Mouse (Mus musculus): ENCODE measurements at regions not wholly inside any gene's neighbourhood (a gene's known extent, or its start where the extent isn't known, plus 50 kb on each side); places are given as distances from the start of the nearest gene placed in this dataset.

- H3K36me3 ChIP-seq: no peaks in the 10 kb centered on the region
- H3K4me2 ChIP-seq: no peak overlapping the region
- no peak overlapping the region for H3K4me3 ChIP-seq
- 50% methylated on average over 5 of the region's 5 CpGs for WGBS
- ATAC-seq (replicated peaks; ENCODE audit: insufficient number of reproducible peaks, insufficient read depth, low FRiP score, low read depth): no peak
- H3K4me1 ChIP-seq (replicated peaks): 0 out of 2 replicates have a peak, but pooled peaks cover 2% of the 10 kb centered on the region
- no peak overlapping the region for H3K9ac ChIP-seq
- no peaks in the 10 kb centered on the region for H3K9me3 ChIP-seq (replicated peaks)
- H3K27ac ChIP-seq: no peak overlapping the region
- H3K27me3 ChIP-seq: no peaks in the 10 kb centered on the region
Measured at GRCm38 (mm10) chr13:99729145-99729544, 171.7 kb downstream of the Cartpt start.

GRCm38 (mm10) chr13:99724245-99724644 lies 176.6 kb downstream of the Cartpt start:
- Histone ChIP-seq H3K36me3 (no peaks in the 10 kb centered on the region), H3K4me3 (no peak overlapping the region), H3K27me3 (no peaks in the 10 kb centered on the region), H3K9me3 (replicated peaks) (no peaks in the 10 kb centered on the region), H3K4me1 (replicated peaks) (peaks cover 6% of the 10 kb centered on the region; the same call in 1 of the 2 replicates), H3K27ac (no peak overlapping the region), H3K4me2 (peak overlapping the region; percentile 24; the same call in 1 of the 2 replicates), H3K9ac (no peak overlapping the region)
- 43% methylated on average over 7 of the region's 7 CpGs for WGBS
- no peak for ATAC-seq (replicated peaks; ENCODE audit: insufficient number of reproducible peaks, insufficient read depth, low FRiP score, low read depth)

GRCm38 (mm10) chr13:99723237-99723981 lies 177.5 kb downstream of the Cartpt start:
- WGBS: 75% methylated on average over 5 of the region's 5 CpGs
- H3K9ac ChIP-seq: no peak overlapping the region
- H3K27me3 ChIP-seq: no peaks in the 10 kb centered on the region
- H3K4me1 ChIP-seq (replicated peaks): peaks cover 6% of the 10 kb centered on the region; the same call in 1 of the 2 replicates
- H3K27ac ChIP-seq: no peak overlapping the region
- H3K9me3 ChIP-seq (replicated peaks): no peaks in the 10 kb centered on the region
- no peaks in the 10 kb centered on the region for H3K36me3 ChIP-seq
- ATAC-seq (replicated peaks; ENCODE audit: insufficient number of reproducible peaks, insufficient read depth, low FRiP score, low read depth): no peak
- H3K4me3 ChIP-seq: no peak overlapping the region
- H3K4me2 ChIP-seq: no peak overlapping the region

DNA sequence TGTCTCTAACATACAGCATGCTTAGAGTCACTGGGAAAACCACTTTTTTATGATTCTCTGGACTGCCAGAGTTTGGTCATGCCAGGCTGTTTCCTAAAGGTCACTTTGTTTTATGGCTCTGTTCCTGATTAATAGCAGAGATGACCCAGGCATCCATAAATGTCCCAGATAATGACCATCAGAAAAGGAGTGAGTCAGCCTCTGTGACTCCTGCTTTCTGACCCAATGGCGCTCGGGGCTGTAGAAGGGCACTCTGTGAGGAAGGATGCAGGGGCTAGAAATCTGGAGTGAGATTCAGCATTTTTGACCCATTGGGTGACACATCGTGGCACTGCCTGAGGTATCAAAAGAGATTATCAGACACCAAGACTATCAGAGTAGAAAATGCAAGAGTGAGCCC lies 180.3 kb downstream of the Cartpt start:
- peaks cover 6% of the 10 kb centered on the region; the same call in 1 of the 2 replicates for H3K4me1 ChIP-seq (replicated peaks)
- H3K36me3 ChIP-seq: no peaks in the 10 kb centered on the region
- WGBS: 75% methylated on average over 3 of the region's 3 CpGs
- no peak overlapping the region for H3K9ac ChIP-seq
- no peak for ATAC-seq (replicated peaks; ENCODE audit: insufficient number of reproducible peaks, insufficient read depth, low FRiP score, low read depth)
- H3K27me3 ChIP-seq: no peaks in the 10 kb centered on the region
- no peaks in the 10 kb centered on the region for H3K9me3 ChIP-seq (replicated peaks)
- H3K4me2 ChIP-seq: no peak overlapping the region
- no peak overlapping the region for H3K27ac ChIP-seq
- no peak overlapping the region for H3K4me3 ChIP-seq

DNA sequence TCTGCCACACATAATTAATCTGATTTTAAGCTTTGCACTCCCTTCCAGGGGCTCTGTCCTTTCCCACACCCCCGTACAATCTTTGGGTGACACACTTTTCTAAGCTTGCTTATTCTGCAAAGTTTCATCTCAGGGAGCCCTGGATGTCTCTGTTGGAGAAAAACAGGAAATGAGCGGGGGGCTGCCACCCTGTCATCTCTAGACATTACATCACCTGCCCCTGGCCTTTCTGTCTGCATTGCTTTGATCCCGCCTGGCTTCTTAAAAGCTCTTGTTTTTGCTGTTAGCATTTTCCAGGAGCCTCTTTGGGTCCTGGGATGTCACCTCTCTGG lies 180.2 kb upstream of the Map1b start:
- no peak for ATAC-seq (replicated peaks; ENCODE audit: insufficient number of reproducible peaks, insufficient read depth, low FRiP score, low read depth)
- Histone ChIP-seq H3K9me3 (replicated peaks) (no peaks in the 10 kb centered on the region), H3K4me2 (no peak overlapping the region), H3K4me1 (replicated peaks) (peaks cover 11% of the 10 kb centered on the region; the same call in 1 of the 2 replicates), H3K36me3 (no peaks in the 10 kb centered on the region), H3K9ac (no peak overlapping the region), H3K27me3 (no peaks in the 10 kb centered on the region), H3K27ac (no peak overlapping the region; the same call in 1 of the 2 replicates), H3K4me3 (no peak overlapping the region)
- 34% methylated on average over 3 of the region's 3 CpGs for WGBS

- Histone ChIP-seq H3K9ac (no peak overlapping the region), H3K9me3 (replicated peaks) (no peaks in the 10 kb centered on the region), H3K4me2 (no peak overlapping the region), H3K4me3 (no peak overlapping the region), H3K27me3 (no peaks in the 10 kb centered on the region), H3K4me1 (replicated peaks) (peaks cover 8% of the 10 kb centered on the region; the same call in 1 of the 2 replicates), H3K27ac (no peak overlapping the region), H3K36me3 (no peaks in the 10 kb centered on the region)
- 54% methylated on average over 7 of the region's 7 CpGs for WGBS
- no peak for ATAC-seq (replicated peaks; ENCODE audit: insufficient number of reproducible peaks, insufficient read depth, low FRiP score, low read depth)
Measured at GRCm38 (mm10) chr13:99695874-99696558, 179.7 kb upstream of the Map1b start.

DNA sequence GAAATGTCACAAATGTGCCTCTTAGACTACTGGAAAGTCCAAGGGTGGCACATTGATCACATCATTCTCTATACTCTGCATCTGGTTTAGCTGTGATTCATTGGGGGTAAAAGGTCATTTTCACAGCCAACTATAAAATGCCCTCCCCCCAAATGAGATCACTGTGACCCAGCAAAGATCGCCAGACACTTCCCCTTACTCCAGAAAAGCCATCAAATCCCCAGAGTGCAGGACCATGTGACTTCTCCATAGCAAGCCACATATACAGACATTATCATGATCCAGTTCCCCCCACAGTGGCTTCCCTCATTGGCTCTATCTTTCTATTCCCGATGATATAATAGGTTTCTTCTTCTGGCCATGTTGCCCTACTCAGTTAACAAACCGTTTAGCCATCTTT lies 163.6 kb upstream of the Map1b start:
- Histone ChIP-seq H3K27me3 (no peaks in the 10 kb centered on the region), H3K4me1 (replicated peaks) (peaks cover 16% of the 10 kb centered on the region), H3K27ac (peak overlapping the region; percentile 70), H3K4me3 (no peak overlapping the region), H3K36me3 (no peaks in the 10 kb centered on the region), H3K9ac (no peak overlapping the region), H3K9me3 (replicated peaks) (no peaks in the 10 kb centered on the region), H3K4me2 (peak overlapping the region; percentile 6; the same call in 1 of the 2 replicates)
- WGBS: 46% methylated on average over 3 of the region's 3 CpGs
- peak; percentile 47 for ATAC-seq (replicated peaks; ENCODE audit: insufficient number of reproducible peaks, insufficient read depth, low FRiP score, low read depth)

- no peaks in the 10 kb centered on the region for H3K36me3 ChIP-seq
- H3K4me2 ChIP-seq: peak overlapping the region; percentile 6; the same call in 1 of the 2 replicates
- peak; percentile 90 for ATAC-seq (replicated peaks; ENCODE audit: insufficient number of reproducible peaks, insufficient read depth, low FRiP score, low read depth)
- H3K4me1 ChIP-seq (replicated peaks): peaks cover 16% of the 10 kb centered on the region
- no peak overlapping the region for H3K9ac ChIP-seq
- WGBS: 5% methylated on average over 2 of the region's 2 CpGs
- H3K27me3 ChIP-seq: no peaks in the 10 kb centered on the region
- H3K4me3 ChIP-seq: no peak overlapping the region
- H3K9me3 ChIP-seq (replicated peaks): no peaks in the 10 kb centered on the region
- peak overlapping the region; percentile 70 for H3K27ac ChIP-seq
Measured at GRCm38 (mm10) chr13:99679430-99679829, 163.1 kb upstream of the Map1b start.

- WGBS: 26% methylated on average over 1 of the region's 1 CpGs
- Histone ChIP-seq H3K36me3 (no peaks in the 10 kb centered on the region), H3K4me3 (no peak overlapping the region), H3K9ac (no peak overlapping the region), H3K9me3 (replicated peaks) (no peaks in the 10 kb centered on the region), H3K4me1 (replicated peaks) (peaks cover 23% of the 10 kb centered on the region), H3K27me3 (no peaks in the 10 kb centered on the region), H3K4me2 (no peak overlapping the region), H3K27ac (no peak overlapping the region)
- ATAC-seq (replicated peaks; ENCODE audit: insufficient number of reproducible peaks, insufficient read depth, low FRiP score, low read depth): no peak
Measured at GRCm38 (mm10) chr13:99676393-99676792, 160.1 kb upstream of the Map1b start.

- Histone ChIP-seq H3K4me1 (replicated peaks) (peaks cover 23% of the 10 kb centered on the region), H3K4me2 (no peak overlapping the region), H3K4me3 (no peak overlapping the region), H3K27me3 (no peaks in the 10 kb centered on the region), H3K36me3 (no peaks in the 10 kb centered on the region), H3K27ac (no peak overlapping the region), H3K9me3 (replicated peaks) (no peaks in the 10 kb centered on the region), H3K9ac (no peak overlapping the region)
- WGBS: 57% methylated on average over 5 of the region's 5 CpGs
- no peak for ATAC-seq (replicated peaks; ENCODE audit: insufficient number of reproducible peaks, insufficient read depth, low FRiP score, low read depth)
Measured at GRCm38 (mm10) chr13:99675951-99676350, 159.6 kb upstream of the Map1b start.

DNA sequence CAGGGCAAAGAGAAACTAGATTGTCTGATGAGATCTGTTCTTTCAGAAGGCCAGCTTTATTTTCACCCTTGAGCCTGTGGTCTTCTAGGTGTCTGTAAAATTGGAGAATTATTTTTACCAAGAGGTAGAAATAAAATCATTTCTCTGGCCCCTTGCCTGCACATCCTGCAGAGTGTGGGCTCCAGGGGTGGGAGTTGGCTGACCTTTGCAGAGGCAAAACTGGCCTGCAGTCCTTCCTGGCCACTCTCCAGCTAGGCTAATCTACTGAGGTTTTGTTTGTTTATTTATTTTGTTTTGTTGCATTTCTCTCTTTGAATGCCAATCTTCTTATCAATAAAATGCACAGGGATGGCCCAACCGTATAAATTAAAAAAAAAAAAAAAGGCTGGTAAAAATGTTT lies 156.4 kb upstream of the Map1b start:
- no peaks in the 10 kb centered on the region for H3K9me3 ChIP-seq (replicated peaks)
- H3K4me3 ChIP-seq: no peak overlapping the region
- no peak for ATAC-seq (replicated peaks; ENCODE audit: insufficient number of reproducible peaks, insufficient read depth, low FRiP score, low read depth)
- H3K36me3 ChIP-seq: no peaks in the 10 kb centered on the region
- H3K4me1 ChIP-seq (replicated peaks): peaks cover 10% of the 10 kb centered on the region
- 58% methylated on average over 1 of the region's 1 CpGs for WGBS
- H3K27ac ChIP-seq: no peak overlapping the region
- H3K27me3 ChIP-seq: no peaks in the 10 kb centered on the region
- H3K4me2 ChIP-seq: no peak overlapping the region
- H3K9ac ChIP-seq: no peak overlapping the region

GRCm38 (mm10) chr13:99671747-99672146 lies 155.4 kb upstream of the Map1b start:
- Histone ChIP-seq H3K4me1 (replicated peaks) (peaks cover 11% of the 10 kb centered on the region), H3K9ac (no peak overlapping the region), H3K27ac (no peak overlapping the region), H3K4me3 (no peak overlapping the region), H3K9me3 (replicated peaks) (no peaks in the 10 kb centered on the region), H3K27me3 (no peaks in the 10 kb centered on the region), H3K4me2 (no peak overlapping the region), H3K36me3 (no peaks in the 10 kb centered on the region)
- 82% methylated on average over 10 of the region's 10 CpGs for WGBS
- ATAC-seq (replicated peaks; ENCODE audit: insufficient number of reproducible peaks, insufficient read depth, low FRiP score, low read depth): no peak

Data from heart, embryonic 15.5 days (tissue).